Mouse (Mus musculus) neural tube, embryonic 11.5 days (tissue): ENCODE data around the gene Calhm1. TPM values are rescaled to one million over a fixed set of nuclear protein-coding genes. Genes with fewer than 3 reads are reported as not detected.

Experiments used
- ATAC-seq: fragments of 200-750 bp; cut with Nextera tagmentation; 2 replicates; pipeline ENCODE4 v1.8.0; 2017; ENCODE audit warnings: moderate number of reproducible peaks, mild to moderate bottlenecking, moderate TSS enrichment, moderate library complexity; ENCODE audit not compliant: insufficient read depth, low FRiP score, low TSS enrichment
- DNase-seq: peaks from one replicate; pipeline ENCODE4 v3.0.0-alpha.2; 2015; ENCODE audit warnings: low spot score
- H3K27ac ChIP-seq: fragments of 300-500 bp; sonication (generic); 2 replicates; pipeline ENCODE4 v1.5.1; 2014; ENCODE audit warnings: low read depth, mild to moderate bottlenecking, low read length
- H3K27me3 ChIP-seq: fragments of 300-500 bp; sonication (generic); 2 replicates; pipeline ENCODE4 v1.6.1; 2014; ENCODE audit warnings: mild to moderate bottlenecking, low read length, mixed read lengths; ENCODE audit not compliant: control insufficient read depth, insufficient read depth
- H3K36me3 ChIP-seq: fragments of 300-500 bp; sonication (generic); 2 replicates; pipeline ENCODE4 v1.6.1; 2014; ENCODE audit warnings: mild to moderate bottlenecking, low read length, moderate library complexity, mixed read lengths; ENCODE audit not compliant: control insufficient read depth, insufficient read depth
- H3K4me1 ChIP-seq: fragments of 300-500 bp; sonication (generic); 2 replicates; pipeline ENCODE4 v1.6.1; 2014; ENCODE audit warnings: low read length, mixed read lengths; ENCODE audit not compliant: control insufficient read depth, insufficient read depth
- H3K4me2 ChIP-seq: fragments of 300-500 bp; sonication (generic); 2 replicates; pipeline ENCODE4 v1.6.1; 2014; ENCODE audit warnings: low read depth, mild to moderate bottlenecking, moderate library complexity
- H3K4me3 ChIP-seq: fragments of 300-500 bp; sonication (generic); 2 replicates; pipeline ENCODE4 v1.5.1; 2014; ENCODE audit warnings: low read depth, low read length
- H3K9ac ChIP-seq: fragments of 300-500 bp; sonication (generic); 2 replicates; pipeline ENCODE4 v1.6.1; 2014; ENCODE audit warnings: mild to moderate bottlenecking, low read length
- H3K9me3 ChIP-seq: fragments of 300-500 bp; sonication (generic); 2 replicates; pipeline ENCODE4 v1.6.1; 2016; ENCODE audit warnings: low read length; ENCODE audit not compliant: control insufficient read depth
- WGBS: fragments of 180-500 bp; shearing (Covaris S2); extraction: QIAGEN DNeasy Blood & Tissue Kit; methylation state at CpG from one replicate; pipeline ENCODE4 v1.1.7; 2014; 5-methylcytosine and 5-hydroxymethylcytosine counted together
- polyA plus RNA-seq: library from polyadenylated mRNA; unstranded; fragments of >200 nt; fragmentation: Nextera tagmentation; extraction: Ambion mirVana; gene quantifications from 2 replicates; pipeline ENCODE4 v1.2.1, GENCODE M21; 2014

Gene Calhm1
- polyA plus RNA-seq, 1 experiment from 2014 or later: not detected

- no peaks in the 10 kb centered on the region for H3K4me1 ChIP-seq
- no peak overlapping the region for H3K4me2 ChIP-seq
- H3K27ac ChIP-seq: no peak overlapping the region
- DNase-seq (no peak), ATAC-seq (no peak)
- no peaks in the 10 kb centered on the region for H3K36me3 ChIP-seq
- no peak overlapping the region for H3K9ac ChIP-seq
- H3K27me3 ChIP-seq: no peaks in the 10 kb centered on the region
- H3K4me3 ChIP-seq: no peak overlapping the region
- no peaks in the 10 kb centered on the region for H3K9me3 ChIP-seq
- WGBS: 30% methylated on average over 3 of the region's 3 CpGs
Measured at GRCm38 (mm10) chr19:47166758-47167157, 22.7 kb upstream of the Calhm1 start.

- no peaks in the 10 kb centered on the region for H3K36me3 ChIP-seq
- DNase-seq (no peak), ATAC-seq (no peak)
- no peak overlapping the region for H3K27ac ChIP-seq
- no peak overlapping the region for H3K4me2 ChIP-seq
- H3K9me3 ChIP-seq: no peaks in the 10 kb centered on the region
- no peak overlapping the region for H3K4me3 ChIP-seq
- H3K27me3 ChIP-seq: no peaks in the 10 kb centered on the region
- H3K9ac ChIP-seq: no peak overlapping the region
- WGBS: 94% methylated on average over 6 of the region's 6 CpGs
- H3K4me1 ChIP-seq: no peaks in the 10 kb centered on the region
Measured at GRCm38 (mm10) chr19:47163176-47163744, 19.2 kb upstream of the Calhm1 start.

GRCm38 (mm10) chr19:47161669-47162068 lies 17.6 kb upstream of the Calhm1 start:
- Histone ChIP-seq H3K4me2 (no peak overlapping the region), H3K4me1 (no peaks in the 10 kb centered on the region), H3K36me3 (no peaks in the 10 kb centered on the region), H3K4me3 (no peak overlapping the region), H3K9ac (no peak overlapping the region), H3K9me3 (no peaks in the 10 kb centered on the region), H3K27me3 (no peaks in the 10 kb centered on the region), H3K27ac (no peak overlapping the region)
- 65% methylated on average over 4 of the region's 4 CpGs for WGBS
- ATAC-seq (no peak), DNase-seq (no peak)

- DNase-seq (no peak), ATAC-seq (no peak)
- H3K27me3 ChIP-seq: no peaks in the 10 kb centered on the region
- no peak within 1 kb of the TSS for H3K9ac ChIP-seq
- no peak within 1 kb of the TSS for H3K27ac ChIP-seq
- no peaks in the 10 kb centered on the region for H3K9me3 ChIP-seq
- no peaks in the 10 kb centered on the region for H3K4me1 ChIP-seq
- H3K4me2 ChIP-seq: no peak within 1 kb of the TSS
- WGBS: 80% methylated on average over 11 of the region's 11 CpGs
- H3K4me3 ChIP-seq: no peak within 1 kb of the TSS
- no peaks in the 10 kb centered on the region for H3K36me3 ChIP-seq
Measured at GRCm38 (mm10) chr19:47157664-47158063, 13.6 kb upstream of the Calhm1 start, which contains the start of gene Calhm3. Gene Calhm3, minus strand, starts transcription at chr19:47157764.

- Histone ChIP-seq H3K4me3 (no peak overlapping the region), H3K36me3 (no peaks in the 10 kb centered on the region), H3K4me1 (no peaks in the 10 kb centered on the region), H3K4me2 (no peak overlapping the region), H3K27me3 (peaks cover 8% of the 10 kb centered on the region; the same call in 1 of the 2 replicates), H3K27ac (no peak overlapping the region), H3K9ac (no peak overlapping the region), H3K9me3 (no peaks in the 10 kb centered on the region)
- DNase-seq (no peak), ATAC-seq (no peak)
- WGBS: 84% methylated on average over 7 of the region's 7 CpGs
Measured at GRCm38 (mm10) chr19:47153767-47154166, 9.7 kb upstream of the Calhm1 start.

GRCm38 (mm10) chr19:47152062-47152369 lies 8.0 kb upstream of the Calhm1 start:
- Histone ChIP-seq H3K27me3 (peaks cover 8% of the 10 kb centered on the region; the same call in 1 of the 2 replicates), H3K9ac (peak overlapping the region; percentile 23; the same call in 1 of the 2 replicates), H3K36me3 (no peaks in the 10 kb centered on the region), H3K4me3 (peak overlapping the region; percentile 29; the same call in 1 of the 2 replicates), H3K4me2 (peak overlapping the region; percentile 43), H3K27ac (no peak overlapping the region), H3K4me1 (no peaks in the 10 kb centered on the region), H3K9me3 (no peaks in the 10 kb centered on the region)
- 70% methylated on average over 12 of the region's 12 CpGs for WGBS
- no peak for DNase-seq
- ATAC-seq: no peak

- 25% methylated on average over 32 of the region's 32 CpGs for WGBS
- DNase-seq (peak; percentile 26), ATAC-seq (no peak)
- H3K27ac ChIP-seq: no peak overlapping the region
- no peaks in the 10 kb centered on the region for H3K36me3 ChIP-seq
- peak overlapping the region; percentile 29 for H3K4me3 ChIP-seq
- peak overlapping the region; percentile 23 for H3K9ac ChIP-seq
- H3K4me2 ChIP-seq: peak overlapping the region; percentile 43
- no peaks in the 10 kb centered on the region for H3K9me3 ChIP-seq
- H3K27me3 ChIP-seq: peaks cover 8% of the 10 kb centered on the region; the same call in 1 of the 2 replicates
- no peaks in the 10 kb centered on the region for H3K4me1 ChIP-seq
Measured at GRCm38 (mm10) chr19:47151332-47152061, 7.4 kb upstream of the Calhm1 start.

- H3K9ac ChIP-seq: no peak overlapping the region
- H3K9me3 ChIP-seq: no peaks in the 10 kb centered on the region
- no peak for DNase-seq
- no peak for ATAC-seq
- H3K4me2 ChIP-seq: no peak overlapping the region
- WGBS: 55% methylated on average over 4 of the region's 4 CpGs
- no peak overlapping the region for H3K27ac ChIP-seq
- H3K36me3 ChIP-seq: no peaks in the 10 kb centered on the region
- H3K27me3 ChIP-seq: peaks cover 8% of the 10 kb centered on the region; the same call in 1 of the 2 replicates
- no peaks in the 10 kb centered on the region for H3K4me1 ChIP-seq
- no peak overlapping the region for H3K4me3 ChIP-seq
Measured at GRCm38 (mm10) chr19:47149854-47150253, 5.8 kb upstream of the Calhm1 start.
